10 mouse cellular contexts compared by ENCODE assay signal in genomic region chr19:43961185-43961584, GRCm38 (mm10). TPM values are rescaled to one million over a fixed set of nuclear protein-coding genes. Genes with fewer than 3 reads are reported as not detected.
DNase-seq lines count a peak whose midpoint lies in the region; ATAC-seq and TF ChIP-seq lines count a peak whose summit lies in the region.
"Had no signal": no experiment of that assay in that cellular context is flagged by ENCODE, and none has a peak within 500 bp of the region (broad histone marks: within the 10 kb centered on the region; RNA-seq: fewer than 3 reads in every experiment).

No protein-coding gene starts in this region.

- H3K4me1 ChIP-seq in CH12.LX (ENCODE audit: control insufficient read depth in 1 of 2, insufficient read depth in 2 of 2) (peaks cover 4 to 15% of the 10 kb centered on the region in 2 experiments; a peak in 3 of 4 replicates), MEL (ENCODE audit: control insufficient read depth in 1 of 2, insufficient read depth in 2 of 2, low read length in 2 of 2) (0 out of 4 replicates have a peak, but pooled peaks cover 0 to 3% of the 10 kb centered on the region in 2 experiments)
- H3K4me1 ChIP-seq: midbrain, embryonic 12.5 days had no signal

- TF ChIP-seq CTCF in layer of hippocampus, adult 2 months (conservative IDR thresholded peaks at IDR 0.05), result peak; percentile 64
- TF ChIP-seq CTCF in CH12.LX (conservative IDR thresholded peaks at IDR 0.05 in 1 of 2, IDR thresholded peaks at IDR 0.05 in 1 of 2; ENCODE audit: low read depth in 2 of 2, low read length in 2 of 2), result peak; percentile 34 to 61; a peak in 3 of 4 replicates
- TF ChIP-seq CTCF in MEL (IDR thresholded peaks at IDR 0.05 in 2 of 3, conservative IDR thresholded peaks at IDR 0.05 in 1 of 3; ENCODE audit: control insufficient read depth in 1 of 3, insufficient read depth in 1 of 3, low read depth in 2 of 3, low read length in 3 of 3, poor library complexity in 1 of 3, severe bottlenecking in 1 of 3), result peak; percentile 31 to 75 (median 63)

- H3K4me3 ChIP-seq in layer of hippocampus, adult 2 months, result no peak overlapping the region
- H3K4me3 ChIP-seq in CH12.LX (replicated peaks in 1 of 3; ENCODE audit: low read depth in 2 of 3, low read length in 2 of 3, poor library complexity in 1 of 3), result no peak overlapping the region
- H3K4me3 ChIP-seq in MEL (ENCODE audit: control insufficient read depth in 1 of 2, insufficient read depth in 1 of 2, low read depth in 2 of 2, low read length in 2 of 2), result no peak overlapping the region
- H3K4me3 ChIP-seq: embryonic facial prominence, embryonic 15.5 days; midbrain, embryonic 12.5 days had no signal

- dilution Hi-C loops in CH12.LX (cut with MboI; ENCODE audit: extremely low pct_ligation_motif_present, extremely low pct_unique_long_range_greater_than_20kb, low sequenced_read_pairs), result no loop called here

- no peak for TF ChIP-seq EP300 in CH12.LX (IDR thresholded peaks at IDR 0.05; ENCODE audit: low read length)
- TF ChIP-seq EP300 in MEL (IDR thresholded peaks at IDR 0.05; ENCODE audit: low read depth in 1 of 2, low read length in 2 of 2), result no peak

- TF ChIP-seq POLR2A in CH12.LX (IDR thresholded peaks at IDR 0.05; ENCODE audit: low read depth, low read length), result no peak
- TF ChIP-seq POLR2A in MEL (IDR thresholded peaks at IDR 0.05; ENCODE audit: control insufficient read depth in 1 of 2, insufficient read depth in 1 of 2, low read depth in 1 of 2, low read length in 2 of 2, poor library complexity in 1 of 2), result no peak

- in situ Hi-C loops in CH12.LX (cut with MboI; ENCODE audit: low pct_ligation_motif_present, low pct_unique_long_range_greater_than_20kb, low sequenced_read_pairs), result no loop called here

- TF ChIP-seq RAD21 in CH12.LX (IDR thresholded peaks at IDR 0.05; ENCODE audit: low read depth, low read length), result peak; percentile 30
- peak; percentile 55 for TF ChIP-seq RAD21 in MEL (IDR thresholded peaks at IDR 0.05; ENCODE audit: low read depth, low read length)

- no peaks in the 10 kb centered on the region for H3K79me2 ChIP-seq in CH12.LX (replicated peaks; ENCODE audit: control insufficient read depth, extremely low read depth, insufficient read depth, poor library complexity, severe bottlenecking)
- H3K79me2 ChIP-seq in MEL (ENCODE audit: control insufficient read depth, insufficient read depth, low read length, poor library complexity), result no peaks in the 10 kb centered on the region

- H3K9me3 ChIP-seq in CH12.LX (replicated peaks; ENCODE audit: low read length), result peaks cover 5% of the 10 kb centered on the region
- no peaks in the 10 kb centered on the region for H3K9me3 ChIP-seq in MEL (replicated peaks; ENCODE audit: insufficient read depth, low read length)
- H3K9me3 ChIP-seq: embryonic facial prominence, embryonic 15.5 days; midbrain, embryonic 12.5 days had no signal

- H3K9ac ChIP-seq in CH12.LX (ENCODE audit: insufficient read depth, low read depth) (no peak overlapping the region), MEL (ENCODE audit: control insufficient read depth, low read depth, low read length, poor library complexity, severe bottlenecking) (no peak overlapping the region)
- H3K9ac ChIP-seq: embryonic facial prominence, embryonic 15.5 days; midbrain, embryonic 12.5 days had no signal

- H3K27me3 ChIP-seq in CH12.LX (replicated peaks), result no peaks in the 10 kb centered on the region
- peaks cover 0 to 9% of the 10 kb centered on the region in 2 experiments; a peak in 3 of 4 replicates for H3K27me3 ChIP-seq in MEL (ENCODE audit: control insufficient read depth in 1 of 2, insufficient read depth in 2 of 2, low read length in 2 of 2)
- H3K27me3 ChIP-seq: embryonic facial prominence, embryonic 15.5 days had no signal

- no peak for DNase-seq in layer of hippocampus, adult 2 months (ENCODE audit: low spot score in 2 of 2)
- no peak for DNase-seq in layer of hippocampus, postnatal 36 days
- DNase-seq in CH12.LX (ENCODE audit: extremely low read depth) (no peak), MEL (ENCODE audit: low read depth, low spot score) (peak; percentile 76)
- DNase-seq: heart, adult 11 months had no signal

- H3K4me2 ChIP-seq in CH12.LX (ENCODE audit: insufficient read depth, low read depth, poor library complexity, severe bottlenecking), result no peak overlapping the region
- H3K4me2 ChIP-seq: embryonic facial prominence, embryonic 15.5 days; midbrain, embryonic 12.5 days had no signal

- H3K27ac ChIP-seq in layer of hippocampus, adult 2 months, result no peak overlapping the region
- no peak overlapping the region for H3K27ac ChIP-seq in CH12.LX (ENCODE audit: insufficient read depth, low read depth)
- no peak overlapping the region for H3K27ac ChIP-seq in MEL (ENCODE audit: control insufficient read depth, low read depth, low read length)
- H3K27ac ChIP-seq: embryonic facial prominence, embryonic 15.5 days; midbrain, embryonic 12.5 days had no signal

- H3K36me3 ChIP-seq in CH12.LX (replicated peaks in 1 of 2; ENCODE audit: control insufficient read depth in 1 of 2, insufficient read depth in 1 of 2, low read length in 1 of 2), result no peaks in the 10 kb centered on the region
- no peaks in the 10 kb centered on the region for H3K36me3 ChIP-seq in MEL (ENCODE audit: control insufficient read depth in 1 of 2, insufficient read depth in 2 of 2, low read length in 2 of 2)
- H3K36me3 ChIP-seq: embryonic facial prominence, embryonic 15.5 days; midbrain, embryonic 12.5 days had no signal

- ATAC-seq in megakaryocyte progenitor cell, adult 5-6 weeks (replicated peaks; ENCODE audit: poor library complexity), result peak; percentile 55; the same call in 1 of the 2 replicates
- no peak for ATAC-seq in activated CD4-positive, CD25-positive, alpha-beta regulatory T cell, adult 4 months
- ATAC-seq in inflammation-experienced regulatory T-cells, adult 6 months, result no peak

TF ChIP-seq in CH12.LX, 34 proteins besides CTCF, POLR2A, EP300 and RAD21:
- TF ChIP-seq SMC3 (IDR thresholded peaks at IDR 0.05; ENCODE audit: low read depth, low read length), result peak; percentile 43
- no peak for TF ChIP-seq JUN (IDR thresholded peaks at IDR 0.05; ENCODE audit: insufficient read depth, low read depth, low read length)

TF ChIP-seq in MEL, 35 proteins besides CTCF, POLR2A, EP300 and RAD21:
- TF ChIP-seq SMC3 (IDR thresholded peaks at IDR 0.05; ENCODE audit: low read depth, low read length), result peak; percentile 65
- no peak for TF ChIP-seq MAX (IDR thresholded peaks at IDR 0.05; ENCODE audit: low read length)
- TF ChIP-seq MYB (IDR thresholded peaks at IDR 0.05; ENCODE audit: low read depth, low read length), result no peak
- TF ChIP-seq UBTF (IDR thresholded peaks at IDR 0.05; ENCODE audit: borderline replicate concordance, insufficient read depth, low read depth, low read length), result no peak
- TF ChIP-seq POLR2AphosphoS2 (IDR thresholded peaks at IDR 0.05; ENCODE audit: low read length), result no peak
- TF ChIP-seq CHD2 (IDR thresholded peaks at IDR 0.05; ENCODE audit: low read length), result no peak
- TF ChIP-seq USF2 (IDR thresholded peaks at IDR 0.05; ENCODE audit: borderline replicate concordance in 1 of 2, insufficient read depth in 1 of 2, low read depth in 1 of 2, low read length in 2 of 2), result no peak
- TF ChIP-seq GATA1 (IDR thresholded peaks at IDR 0.05; ENCODE audit: low read depth, low read length), result no peak
- TF ChIP-seq NELFE (IDR thresholded peaks at IDR 0.05; ENCODE audit: low read depth, low read length), result no peak
- TF ChIP-seq RCOR1 (IDR thresholded peaks at IDR 0.05; ENCODE audit: low read depth, low read length), result no peak
- TF ChIP-seq NRF1 (IDR thresholded peaks at IDR 0.05; ENCODE audit: insufficient read depth, low read depth, low read length, poor library complexity, severe bottlenecking), result no peak
- no peak for TF ChIP-seq BHLHE40 (IDR thresholded peaks at IDR 0.05; ENCODE audit: borderline replicate concordance, low read depth, low read length)
- TF ChIP-seq MEF2A (IDR thresholded peaks at IDR 0.05; ENCODE audit: extremely low read depth, insufficient replicate concordance, low read depth, low read length, poor library complexity, severe bottlenecking), result no peak
- TF ChIP-seq ZC3H11A (IDR thresholded peaks at IDR 0.05; ENCODE audit: low read depth, low read length), result peak; percentile 27; the same call in 1 of the 2 replicates
- no peak for TF ChIP-seq MXI1 (IDR thresholded peaks at IDR 0.05; ENCODE audit: low read depth, low read length)
- no peak for TF ChIP-seq TCF12 (IDR thresholded peaks at IDR 0.05; ENCODE audit: low read depth, low read length)

RNA-seq across cellular contexts. Expression of gene Dnmbp, which starts 21.2 kb away (rescaled TPM):
- total RNA-seq in layer of hippocampus, adult 2 months (2021), result 1 to 10 TPM; 9.2 to 9.3 TPM
- total RNA-seq in layer of hippocampus, postnatal 36 days (2021), result 10 to 100 TPM in 1 of 2 experiments, 1 to 10 TPM in 1; 8.1 to 10.1 TPM
- total RNA-seq in CH12.LX (2012; rRNA removed), result 2.3 and 2.6 TPM in 2 replicates
- total RNA-seq in CH12.LX (2014; rRNA removed), result 1.8 and 1.9 TPM in 2 replicates
- polyA plus RNA-seq in CH12.LX (2012; ENCODE audit: insufficient read length, low read depth), result 4.7 and 5.4 TPM in 2 replicates
- total RNA-seq in MEL (2012; rRNA removed), result 5.4 and 6.2 TPM in 2 replicates
- 1 to 10 TPM in 1 of 2 experiments, not detected in 1; 9.4 TPM for polyA plus RNA-seq in MEL (2012; ENCODE audit: insufficient read depth in 1 of 2, insufficient read length in 2 of 2, low read depth in 1 of 2, low replicate concordance in 2 of 2, missing spikeins in 1 of 2)
- 7.4 and 7.7 TPM in 2 replicates for total RNA-seq in megakaryocyte progenitor cell, adult 5-6 weeks (2015)
- 7.7 and 14.6 TPM in 2 replicates for total RNA-seq in megakaryocyte progenitor cell, adult 5-6 weeks (2017)
- polyA plus RNA-seq in activated CD4-positive, CD25-positive, alpha-beta regulatory T cell, adult 4 months (2017; shearing (Covaris generic)), result 1 to 10 TPM; 3.5 to 7.0 TPM
- polyA plus RNA-seq in inflammation-experienced regulatory T-cells, adult 6 months (2017; shearing (Covaris generic)), result 1 to 10 TPM; 3.5 to 7.0 (median 6.7) TPM

RNA-seq across cellular contexts. Expression of gene Cpn1, which starts 25.2 kb away (rescaled TPM):
- under 1 TPM in 1 of 2 experiments, not detected in 1; 0.36 TPM for total RNA-seq in layer of hippocampus, adult 2 months (2021)
- under 1 TPM in 1 of 2 experiments, not detected in 1; 0.33 TPM for total RNA-seq in layer of hippocampus, postnatal 36 days (2021)
- total RNA-seq in CH12.LX (2012; rRNA removed) (0.13 and 0.17 TPM in 2 replicates), CH12.LX (2014; rRNA removed) (0.34 and 0.45 TPM in 2 replicates), MEL (2012; rRNA removed) (0.27 and 0.39 TPM in 2 replicates)
- polyA plus RNA-seq in CH12.LX (2012; ENCODE audit: insufficient read length, low read depth) (0.83 and 1.0 TPM in 2 replicates), MEL (2012; ENCODE audit: insufficient read depth in 1 of 2, insufficient read length in 2 of 2, low read depth in 1 of 2, low replicate concordance in 2 of 2, missing spikeins in 1 of 2) (under 1 TPM in 1 of 2 experiments, not detected in 1; 0.33 TPM)
- 0.22 TPM in 2 replicates for total RNA-seq in megakaryocyte progenitor cell, adult 5-6 weeks (2015)
- total RNA-seq in megakaryocyte progenitor cell, adult 5-6 weeks (2017), result 0.29 TPM in 1 of 2 replicates, not detected in the other
- under 1 TPM in 1 of 2 experiments, not detected in 1; 0.15 TPM for polyA plus RNA-seq in activated CD4-positive, CD25-positive, alpha-beta regulatory T cell, adult 4 months (2017; shearing (Covaris generic))
- polyA plus RNA-seq in inflammation-experienced regulatory T-cells, adult 6 months (2017; shearing (Covaris generic)), result not detected
